Comparison of ENCODE assay signal across 14 mouse cellular contexts in genomic region chr1:91624531-91625300, GRCm38 (mm10).
A peak's percentile ranks its signal among the peaks of the same experiment; 100 is the strongest.
DNase-seq lines count a peak whose midpoint lies in the region; ATAC-seq and TF ChIP-seq lines count a peak whose summit lies in the region.
"Had no signal": no experiment of that assay in that cellular context is flagged by ENCODE, and none has a peak within 500 bp of the region (broad histone marks: within the 10 kb centered on the region; RNA-seq: fewer than 3 reads in every experiment).

No protein-coding gene starts in this region.

- H3K4me3 ChIP-seq in lung, embryonic 14.5 days (ENCODE audit: low read depth, low read length): no peak overlapping the region
- H3K4me3 ChIP-seq in limb, embryonic 15.5 days: no peak overlapping the region
- H3K4me3 ChIP-seq in layer of hippocampus, adult 2 months: no peak overlapping the region

- no peaks in the 10 kb centered on the region for H3K9me3 ChIP-seq in lung, embryonic 14.5 days (ENCODE audit: low read depth, low read length)
- no peaks in the 10 kb centered on the region for H3K9me3 ChIP-seq in limb, embryonic 15.5 days

- peak; percentile 49 to 68 for DNase-seq in cerebellum, postnatal 10 days
- no peak for DNase-seq in cerebellum, adult 9-10 months
- peak; percentile 22 for DNase-seq in lung, embryonic 14.5 days
- DNase-seq in lung, postnatal 36 days: no peak
- peak; percentile 28 for DNase-seq in brain, embryonic 18.5 days (ENCODE audit: low read depth, low spot score)
- no peak for DNase-seq in yolk sac, embryonic 10.5 days (ENCODE audit: low spot score)
- DNase-seq in layer of hippocampus, adult 2 months (ENCODE audit: low spot score in 2 of 2): no peak
- DNase-seq: cerebellum, postnatal 36 days; gastrocnemius, postnatal 14 days; kidney, postnatal 14 days; lung, adult 18-20 months had no signal

- no peak for TF ChIP-seq CTCF in lung, embryonic 14.5 days (IDR thresholded peaks at IDR 0.05; ENCODE audit: low read depth)
- TF ChIP-seq CTCF in layer of hippocampus, adult 2 months (conservative IDR thresholded peaks at IDR 0.05): no peak

- no peaks in the 10 kb centered on the region for H3K36me3 ChIP-seq in lung, embryonic 14.5 days (ENCODE audit: insufficient read depth)
- H3K36me3 ChIP-seq in limb, embryonic 15.5 days: no peaks in the 10 kb centered on the region

- 62% methylated on average over 11 of the region's 11 CpGs for WGBS in lung, embryonic 14.5 days
- 64% methylated on average over 11 of the region's 11 CpGs for WGBS in limb, embryonic 15.5 days

- no peak overlapping the region for H3K27ac ChIP-seq in lung, embryonic 14.5 days (ENCODE audit: low read depth)
- peak overlapping the region; percentile 79 for H3K27ac ChIP-seq in limb, embryonic 15.5 days
- H3K27ac ChIP-seq in layer of hippocampus, adult 2 months: no peak overlapping the region

- H3K27me3 ChIP-seq in lung, embryonic 14.5 days (ENCODE audit: insufficient read depth, low read length): no peaks in the 10 kb centered on the region
- no peaks in the 10 kb centered on the region for H3K27me3 ChIP-seq in limb, embryonic 15.5 days

- no peak overlapping the region for H3K4me2 ChIP-seq in lung, embryonic 14.5 days
- H3K4me2 ChIP-seq in limb, embryonic 15.5 days: no peak overlapping the region
- H3K4me2 ChIP-seq: heart, embryonic 11.5 days had no signal

- no peak overlapping the region for H3K9ac ChIP-seq in lung, embryonic 14.5 days
- H3K9ac ChIP-seq in limb, embryonic 15.5 days: no peak overlapping the region

- ATAC-seq in lung, embryonic 14.5 days (ENCODE audit: insufficient read depth): no peak
- 0 out of 2 replicates have a peak, but pooled peaks have one; percentile 14 for ATAC-seq in limb, embryonic 15.5 days (ENCODE audit: insufficient number of reproducible peaks, low FRiP score, low TSS enrichment, low read depth)
- ATAC-seq: intestine, postnatal 0 days had no signal

- no peaks in the 10 kb centered on the region for H3K4me1 ChIP-seq in lung, embryonic 14.5 days (ENCODE audit: insufficient read depth)
- H3K4me1 ChIP-seq in limb, embryonic 15.5 days: peaks cover 28% of the 10 kb centered on the region

Comparison
In these comparisons a context has a peak if more than half of its experiments do, and no peak if none do; other contexts are left out.
1. DNase-seq: peak in cerebellum, postnatal 10 days (2 of 2), lung, embryonic 14.5 days (single experiment) and brain, embryonic 18.5 days (single experiment); none in cerebellum, adult 9-10 months (single experiment), lung, postnatal 36 days (single experiment), yolk sac, embryonic 10.5 days (single experiment) and layer of hippocampus, adult 2 months (0 of 2).